Mouse (Mus musculus) embryonic facial prominence, embryonic 13.5 days (tissue): ENCODE measurements around the gene Rabgef1. TPM values are rescaled to one million over a fixed set of nuclear protein-coding genes. Genes with fewer than 3 reads are reported as not detected.

Experiments used
- ATAC-seq: fragments of 200-750 bp; cut with Nextera tagmentation; 2 replicates; pipeline ENCODE4 v1.8.0; 2017; ENCODE audit warnings: low read depth; ENCODE audit not compliant: insufficient number of reproducible peaks, insufficient read depth, low FRiP score, low TSS enrichment
- H3K27ac ChIP-seq: fragments of 300-500 bp; sonication (generic); 2 replicates; pipeline ENCODE4 v1.5.1; 2015; ENCODE audit warnings: moderate library complexity, mild to moderate bottlenecking, inconsistent platforms
- H3K27me3 ChIP-seq: fragments of 300-500 bp; sonication (generic); 2 replicates; pipeline ENCODE4 v1.6.1; 2015; ENCODE audit warnings: mild to moderate bottlenecking, inconsistent platforms
- H3K36me3 ChIP-seq: fragments of 300-500 bp; sonication (generic); 2 replicates; pipeline ENCODE4 v1.6.1; 2015; ENCODE audit warnings: mild to moderate bottlenecking, inconsistent platforms
- H3K4me1 ChIP-seq: fragments of 300-500 bp; sonication (generic); 2 replicates; pipeline ENCODE4 v1.6.1; 2015; ENCODE audit warnings: inconsistent platforms
- H3K4me2 ChIP-seq: fragments of 300-500 bp; sonication (generic); 2 replicates; pipeline ENCODE4 v1.6.1; 2015; ENCODE audit warnings: moderate library complexity, mild to moderate bottlenecking, inconsistent platforms
- H3K4me3 ChIP-seq: fragments of 300-500 bp; sonication (generic); 2 replicates; pipeline ENCODE4 v1.5.1; 2015; ENCODE audit warnings: mild to moderate bottlenecking, inconsistent platforms
- H3K9ac ChIP-seq: fragments of 300-500 bp; sonication (generic); 2 replicates; pipeline ENCODE4 v1.6.1; 2015; ENCODE audit warnings: mild to moderate bottlenecking, inconsistent platforms
- H3K9me3 ChIP-seq: fragments of 300-500 bp; sonication (generic); 2 replicates; pipeline ENCODE4 v1.6.1; 2016; ENCODE audit warnings: inconsistent platforms
- WGBS: fragments of 180-500 bp; shearing (Covaris S2); methylation state at CpG from one replicate; pipeline ENCODE4 v1.1.7; 2015; ENCODE audit warnings: mixed read lengths; 5-methylcytosine and 5-hydroxymethylcytosine counted together
- polyA plus RNA-seq: library from polyadenylated mRNA; unstranded; fragments of >200 nt; fragmentation: Nextera tagmentation; extraction: Ambion mirVana; gene quantifications from 2 replicates; pipeline ENCODE4 v1.2.1, GENCODE M21; 2015

Rabgef1 gene
- polyA plus RNA-seq, 1 experiment from 2014 or later: 25.8 TPM

DNA sequence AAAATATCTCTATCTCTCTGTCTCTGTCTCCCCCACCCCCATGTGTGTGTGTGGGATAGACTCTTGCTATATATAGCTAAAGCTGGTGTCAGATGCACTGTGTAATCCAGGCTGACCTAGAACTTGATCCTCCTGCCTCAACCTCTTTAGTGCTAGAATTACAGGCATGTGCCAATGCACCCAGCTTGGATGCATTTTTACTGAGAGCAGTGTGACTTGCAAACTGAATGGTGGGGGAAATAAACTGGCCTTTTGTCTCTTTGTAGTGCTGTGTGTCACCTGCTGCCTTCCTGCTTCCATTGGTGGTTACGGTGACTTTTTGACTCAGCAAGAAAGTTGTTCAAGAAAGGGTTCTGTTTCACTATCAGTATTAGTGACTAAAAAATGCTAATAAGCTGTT, 24.7 kb downstream of the Rabgef1 start:
- Histone ChIP-seq H3K9me3 (no peaks in the 10 kb centered on the region), H3K9ac (no peak overlapping the region), H3K27ac (no peak overlapping the region), H3K4me1 (no peaks in the 10 kb centered on the region), H3K4me3 (no peak overlapping the region), H3K36me3 (peaks cover 69% of the 10 kb centered on the region), H3K27me3 (no peaks in the 10 kb centered on the region), H3K4me2 (no peak overlapping the region)
- ATAC-seq: no peak
- WGBS: 85% methylated on average over 1 of the region's 1 CpGs

- Histone ChIP-seq H3K4me2 (no peak overlapping the region), H3K4me1 (no peaks in the 10 kb centered on the region), H3K36me3 (peaks cover 63% of the 10 kb centered on the region), H3K4me3 (no peak overlapping the region), H3K27me3 (no peaks in the 10 kb centered on the region), H3K9ac (no peak overlapping the region), H3K9me3 (no peaks in the 10 kb centered on the region), H3K27ac (no peak overlapping the region)
- WGBS: 86% methylated on average over 3 of the region's 3 CpGs
- ATAC-seq: no peak
These were observed 25.9 kb downstream of the Rabgef1 start for GRCm38 (mm10) chr5:130197454-130197853.

GRCm38 (mm10) chr5:130197981-130198380, 26.4 kb downstream of the Rabgef1 start:
- Histone ChIP-seq H3K4me2 (no peak overlapping the region), H3K9me3 (no peaks in the 10 kb centered on the region), H3K27me3 (no peaks in the 10 kb centered on the region), H3K9ac (no peak overlapping the region), H3K4me3 (no peak overlapping the region), H3K36me3 (peaks cover 60% of the 10 kb centered on the region), H3K27ac (no peak overlapping the region), H3K4me1 (no peaks in the 10 kb centered on the region)
- whole genome bisulfite sequencing: 89% methylated on average over 7 of the region's 7 CpGs
- ATAC-seq: no peak

GRCm38 (mm10) chr5:130200233-130201029, 28.8 kb downstream of the Rabgef1 start:
- H3K27ac ChIP-seq: no peak overlapping the region; the same call in 1 of the 2 replicates
- H3K4me1 ChIP-seq: no peaks in the 10 kb centered on the region
- ATAC-seq: no peak
- no peaks in the 10 kb centered on the region for H3K27me3 ChIP-seq
- no peak overlapping the region for H3K4me3 ChIP-seq
- 85% methylated on average over 10 of the region's 10 CpGs for WGBS
- no peak overlapping the region for H3K9ac ChIP-seq
- peaks cover 45% of the 10 kb centered on the region for H3K36me3 ChIP-seq
- no peak overlapping the region for H3K4me2 ChIP-seq
- H3K9me3 ChIP-seq: no peaks in the 10 kb centered on the region

- Histone ChIP-seq H3K9ac (no peak overlapping the region), H3K4me1 (no peaks in the 10 kb centered on the region), H3K36me3 (peaks cover 53% of the 10 kb centered on the region), H3K27ac (no peak overlapping the region), H3K4me3 (no peak overlapping the region), H3K4me2 (no peak overlapping the region), H3K27me3 (no peaks in the 10 kb centered on the region), H3K9me3 (no peaks in the 10 kb centered on the region)
- WGBS: 74% methylated on average over 4 of the region's 4 CpGs
- ATAC-seq: no peak
These were observed 32.4 kb downstream of the Rabgef1 start for GRCm38 (mm10) chr5:130203948-130204347.

DNA sequence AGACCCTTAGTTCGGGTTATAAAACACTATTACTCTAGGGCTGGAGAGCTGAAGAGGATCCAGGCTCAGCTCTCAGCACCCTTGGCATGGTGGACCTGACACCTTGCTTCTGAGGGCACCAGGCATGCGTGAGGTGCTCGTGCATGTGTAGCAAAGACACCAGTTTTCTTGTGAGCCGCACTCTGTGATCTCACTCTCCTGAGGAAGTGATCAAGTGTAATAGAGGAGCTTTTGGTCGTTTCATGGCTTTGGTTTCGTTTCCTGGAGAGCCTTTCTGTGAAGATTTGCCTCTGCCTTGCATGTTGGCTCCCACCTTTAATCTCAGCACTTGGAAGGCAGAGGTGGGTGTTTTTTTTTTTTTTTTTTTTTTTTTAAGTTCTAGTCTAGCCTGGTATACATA, 33.0 kb downstream of the Rabgef1 start:
- Histone ChIP-seq H3K9ac (no peak overlapping the region), H3K4me2 (no peak overlapping the region), H3K27me3 (no peaks in the 10 kb centered on the region), H3K27ac (no peak overlapping the region), H3K4me1 (no peaks in the 10 kb centered on the region), H3K9me3 (no peaks in the 10 kb centered on the region), H3K36me3 (peaks cover 53% of the 10 kb centered on the region), H3K4me3 (no peak overlapping the region)
- WGBS: 87% methylated on average over 6 of the region's 6 CpGs
- ATAC-seq: no peak

GRCm38 (mm10) chr5:130205441-130206023, 33.9 kb downstream of the Rabgef1 start:
- Histone ChIP-seq H3K4me1 (no peaks in the 10 kb centered on the region), H3K4me2 (no peak overlapping the region), H3K9me3 (no peaks in the 10 kb centered on the region), H3K36me3 (peaks cover 57% of the 10 kb centered on the region), H3K4me3 (no peak overlapping the region), H3K27ac (no peak overlapping the region), H3K9ac (no peak overlapping the region), H3K27me3 (no peaks in the 10 kb centered on the region)
- 94% methylated on average over 3 of the region's 3 CpGs for WGBS
- ATAC-seq: no peak

GRCm38 (mm10) chr5:130207299-130207698, 35.7 kb downstream of the Rabgef1 start:
- no peak overlapping the region for H3K4me3 ChIP-seq
- no peak for ATAC-seq
- no peak overlapping the region for H3K27ac ChIP-seq
- WGBS: 95% methylated on average over 4 of the region's 4 CpGs
- peaks cover 65% of the 10 kb centered on the region for H3K36me3 ChIP-seq
- H3K4me1 ChIP-seq: no peaks in the 10 kb centered on the region
- H3K9me3 ChIP-seq: no peaks in the 10 kb centered on the region
- no peak overlapping the region for H3K9ac ChIP-seq
- H3K4me2 ChIP-seq: no peak overlapping the region
- no peaks in the 10 kb centered on the region for H3K27me3 ChIP-seq

GRCm38 (mm10) chr5:130212956-130213355, 41.4 kb downstream of the Rabgef1 start:
- H3K36me3 ChIP-seq: peaks cover 63% of the 10 kb centered on the region

DNA sequence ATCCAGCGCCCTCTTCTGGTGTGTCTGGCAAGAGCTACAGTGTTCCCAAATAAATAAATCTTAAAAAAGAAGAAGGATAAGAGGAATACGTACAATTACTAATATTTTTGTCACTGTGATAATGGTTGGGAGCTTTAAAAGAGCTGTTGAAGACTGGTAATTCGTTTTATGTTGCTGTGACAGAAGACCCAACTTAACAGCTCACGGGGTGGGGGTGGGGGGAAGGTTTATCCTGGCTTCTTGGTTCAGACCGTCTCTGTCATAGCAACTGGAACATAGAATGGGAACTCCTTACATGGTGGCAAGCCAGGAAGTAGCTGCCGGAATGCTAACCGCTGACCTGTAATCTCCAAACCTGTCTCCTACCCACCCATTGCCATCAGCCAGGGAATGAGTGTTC, 45.2 kb downstream of the Rabgef1 start, which contains the start of gene Tmem248:
Tmem248 (plus strand) TSS at position 301 of the 400 bp plus-strand sequence.
- Histone ChIP-seq H3K9me3 (0 out of 2 replicates have a peak, but pooled peaks cover 7% of the 10 kb centered on the region), H3K9ac (no peak within 1 kb of the TSS), H3K27ac (no peak within 1 kb of the TSS), H3K4me3 (no peak within 1 kb of the TSS), H3K36me3 (peaks cover 26% of the 10 kb centered on the region), H3K4me2 (no peak within 1 kb of the TSS), H3K4me1 (peaks cover 10% of the 10 kb centered on the region), H3K27me3 (no peaks in the 10 kb centered on the region)
- no peak for ATAC-seq
- WGBS: 84% methylated on average over 7 of the region's 7 CpGs

More at GRCm38 (mm10) chr5:130212956-130213355, 41.4 kb downstream of the Rabgef1 start:
- ATAC-seq: no peak
- Histone ChIP-seq H3K4me3 (no peak overlapping the region), H3K4me1 (no peaks in the 10 kb centered on the region), H3K27ac (no peak overlapping the region), H3K9ac (no peak overlapping the region), H3K27me3 (no peaks in the 10 kb centered on the region), H3K4me2 (no peak overlapping the region), H3K9me3 (0 out of 2 replicates have a peak, but pooled peaks cover 4% of the 10 kb centered on the region)
- WGBS: 89% methylated on average over 11 of the region's 11 CpGs

- no peak overlapping the region for H3K4me2 ChIP-seq
- H3K4me1 ChIP-seq: peaks cover 10% of the 10 kb centered on the region
- H3K9ac ChIP-seq: no peak overlapping the region
- H3K9me3 ChIP-seq: 0 out of 2 replicates have a peak, but pooled peaks cover 7% of the 10 kb centered on the region
- H3K4me3 ChIP-seq: no peak overlapping the region
- no peak overlapping the region for H3K27ac ChIP-seq
- H3K27me3 ChIP-seq: no peaks in the 10 kb centered on the region
- ATAC-seq: no peak
- 88% methylated on average over 4 of the region's 4 CpGs for whole genome bisulfite sequencing
- H3K36me3 ChIP-seq: peaks cover 20% of the 10 kb centered on the region
These were observed 45.8 kb downstream of the Rabgef1 start for GRCm38 (mm10) chr5:130217406-130217805.

DNA sequence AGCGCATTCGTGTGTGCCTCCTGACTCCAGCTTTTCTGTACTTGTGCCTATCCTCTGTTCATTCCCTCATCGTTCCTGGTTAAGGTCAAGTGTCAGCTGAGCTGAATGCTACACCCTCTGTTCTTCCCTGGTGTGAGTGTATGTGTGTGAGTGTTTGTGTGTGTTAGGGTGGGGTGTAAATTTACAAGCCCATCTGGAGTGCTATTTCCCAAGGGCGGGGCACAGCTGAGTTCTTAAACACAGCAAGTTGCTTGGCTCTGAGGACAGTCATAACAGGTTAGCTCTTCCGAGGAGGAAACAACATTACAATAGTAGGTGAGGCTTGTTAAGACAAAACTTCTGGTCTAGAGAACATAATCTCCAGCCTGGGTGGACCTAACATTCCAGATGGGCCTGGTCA, 46.7 kb downstream of the Rabgef1 start:
- 88% methylated on average over 5 of the region's 5 CpGs for WGBS
- H3K4me3 ChIP-seq: no peak overlapping the region
- peaks cover 15% of the 10 kb centered on the region for H3K4me1 ChIP-seq
- H3K27me3 ChIP-seq: no peaks in the 10 kb centered on the region
- no peak overlapping the region for H3K27ac ChIP-seq
- no peak overlapping the region for H3K9ac ChIP-seq
- 0 out of 2 replicates have a peak, but pooled peaks cover 7% of the 10 kb centered on the region for H3K9me3 ChIP-seq
- H3K4me2 ChIP-seq: no peak overlapping the region
- peaks cover 11% of the 10 kb centered on the region for H3K36me3 ChIP-seq
- ATAC-seq: no peak
